In genomic region chr1:192722147-192722546, GRCm38 (mm10) we compare ENCODE assay signal across 8 mouse cellular contexts. TPM values are rescaled to one million over a fixed set of nuclear protein-coding genes. Genes with fewer than 3 reads are reported as not detected.
A peak's percentile ranks its signal among the peaks of the same experiment; 100 is the strongest.
DNase-seq lines count a peak whose midpoint lies in the region; TF ChIP-seq lines count a peak whose summit lies in the region.
"Had no signal": no experiment of that assay in that cellular context is flagged by ENCODE, and none has a peak within 500 bp of the region (broad histone marks: within the 10 kb centered on the region; RNA-seq: fewer than 3 reads in every experiment).

No protein-coding gene starts in this region.

- no peak overlapping the region for H3K9ac ChIP-seq in liver, adult 2 months (ENCODE audit: low read depth, low read length)
- H3K9ac ChIP-seq: neural tube, embryonic 12.5 days had no signal

- H3K4me3 ChIP-seq in embryonic facial prominence, embryonic 10.5 days, result no peak overlapping the region
- H3K4me3 ChIP-seq in liver, adult 2 months (ENCODE audit: insufficient read depth, low read depth, low read length), result no peak overlapping the region
- H3K4me3 ChIP-seq: neural tube, embryonic 12.5 days had no signal

- peak; percentile 78 for TF ChIP-seq CTCF in liver, adult 2 months (IDR thresholded peaks at IDR 0.05; ENCODE audit: low read depth, low read length)

- H3K36me3 ChIP-seq in embryonic facial prominence, embryonic 10.5 days (replicated peaks), result no peaks in the 10 kb centered on the region
- H3K36me3 ChIP-seq in liver, adult 2 months (ENCODE audit: control insufficient read depth, insufficient read depth, low read length), result no peaks in the 10 kb centered on the region
- H3K36me3 ChIP-seq: neural tube, embryonic 12.5 days had no signal

- TF ChIP-seq POLR2A in liver, adult 2 months (IDR thresholded peaks at IDR 0.05; ENCODE audit: extremely low read depth, insufficient read depth, low read length), result no peak

- H3K79me2 ChIP-seq in liver, adult 2 months (ENCODE audit: control insufficient read depth, insufficient read depth, low read length), result no peaks in the 10 kb centered on the region

- H3K4me1 ChIP-seq in embryonic facial prominence, embryonic 10.5 days, result 0 out of 2 replicates have a peak, but pooled peaks cover 2% of the 10 kb centered on the region
- no peaks in the 10 kb centered on the region for H3K4me1 ChIP-seq in liver, adult 2 months (ENCODE audit: control insufficient read depth, insufficient read depth, low read length)
- H3K4me1 ChIP-seq: neural tube, embryonic 12.5 days had no signal

- DNase-seq in spleen, postnatal 10 days (ENCODE audit: low spot score in 2 of 2), result peak; percentile 19 to 65
- DNase-seq in spleen, postnatal 14 days (ENCODE audit: low spot score in 2 of 2), result no peak
- DNase-seq in adrenal gland, postnatal 25 days, result peak; percentile 76
- DNase-seq in embryonic facial prominence, embryonic 10.5 days (ENCODE audit: low spot score), result peak; percentile 83
- peak; percentile 58 for DNase-seq in kidney, adult 9 months
- peak; percentile 24 for DNase-seq in liver, adult 2 months (ENCODE audit: extremely low read depth, low read depth, low spot score)
- peak; percentile 81 to 84 for DNase-seq in right cerebral cortex, adult 2 months (ENCODE audit: low spot score in 2 of 2)

- no peaks in the 10 kb centered on the region for H3K9me3 ChIP-seq in embryonic facial prominence, embryonic 10.5 days
- H3K9me3 ChIP-seq: neural tube, embryonic 12.5 days had no signal

- no peak overlapping the region for H3K27ac ChIP-seq in embryonic facial prominence, embryonic 10.5 days (replicated peaks)
- H3K27ac ChIP-seq in liver, adult 2 months (replicated peaks; ENCODE audit: insufficient read depth, low read depth, low read length), result no peak overlapping the region
- H3K27ac ChIP-seq: neural tube, embryonic 12.5 days had no signal

- H3K27me3 ChIP-seq in embryonic facial prominence, embryonic 10.5 days (replicated peaks; ENCODE audit: low read depth, poor library complexity, severe bottlenecking), result no peaks in the 10 kb centered on the region
- no peaks in the 10 kb centered on the region for H3K27me3 ChIP-seq in liver, adult 2 months (ENCODE audit: control insufficient read depth, insufficient read depth, low read length)
- H3K27me3 ChIP-seq: neural tube, embryonic 12.5 days had no signal

- 36% methylated on average over 5 of the region's 5 CpGs for WGBS in embryonic facial prominence, embryonic 10.5 days
- 39% methylated on average over 5 of the region's 5 CpGs for WGBS in liver, adult 2 months

RNA-seq across cellular contexts. Expression of gene Hhat, which starts 48.9 kb away (rescaled TPM):
- 5.7 and 8.3 TPM in 2 replicates for total RNA-seq in adrenal gland, postnatal 25 days (2021)
- 9.3 and 9.9 TPM in 2 replicates for polyA plus RNA-seq in embryonic facial prominence, embryonic 10.5 days (2016; fragmentation: Nextera tagmentation; extraction: Ambion mirVana)
- total RNA-seq in liver, adult 2 months (2014; rRNA removed), result 1.9 and 2.1 TPM in 2 replicates
- polyA plus RNA-seq in liver, adult 2 months (2012; rRNA removed), result 2.0 and 2.1 TPM in 2 replicates

Comparison
In these comparisons a context has a peak if more than half of its experiments do, and no peak if none do; other contexts are left out.
1. DNase-seq: peak in spleen, postnatal 10 days (2 of 2), adrenal gland, postnatal 25 days (single experiment), embryonic facial prominence, embryonic 10.5 days (single experiment), kidney, adult 9 months (single experiment), liver, adult 2 months (single experiment) and right cerebral cortex, adult 2 months (2 of 2); none in spleen, postnatal 14 days (0 of 2).